Mouse (Mus musculus) myocyte (in vitro differentiated cells): Measurements from ENCODE around the gene Mtcl1. TPM values are rescaled to one million over a fixed set of nuclear protein-coding genes. Genes with fewer than 3 reads are reported as not detected.

ENCODE experiments used
- H3K27me3 ChIP-seq: one replicate; pipeline ENCODE4 v1.6.1; 2011; ENCODE audit not compliant: control insufficient read depth, insufficient read depth, insufficient read length
- H3K36me3 ChIP-seq: one replicate; pipeline ENCODE4 v1.6.1; 2011; ENCODE audit not compliant: control insufficient read depth, insufficient read depth
- H3K4me2 ChIP-seq: one replicate; pipeline ENCODE4 v1.6.1; 2011; ENCODE audit warnings: low read depth, control low read depth
- H3K4me3 ChIP-seq: one replicate; pipeline ENCODE4 v1.5.1; 2011; ENCODE audit warnings: mild to moderate bottlenecking, control low read depth, moderate library complexity
- H3K79me2 ChIP-seq: one replicate; pipeline ENCODE4 v1.6.1; 2011; ENCODE audit not compliant: control insufficient read depth, insufficient read depth
- H3ac ChIP-seq: one replicate; pipeline ENCODE4 v1.6.1; 2011; ENCODE audit not compliant: control insufficient read depth, insufficient read length
- CEBPB ChIP-seq: IDR thresholded peaks from 2 replicates; pipeline ENCODE4 v1.6.1; 2011; ENCODE audit warnings: mild to moderate bottlenecking, moderate library complexity; ENCODE audit not compliant: poor library complexity, insufficient read depth, severe bottlenecking
- E2F4 ChIP-seq: IDR thresholded peaks from one replicate; pipeline ENCODE4 v1.6.1; 2011; ENCODE audit warnings: mild to moderate bottlenecking, control low read depth, moderate library complexity; ENCODE audit not compliant: insufficient read depth
- MAX ChIP-seq: IDR thresholded peaks from one replicate; pipeline ENCODE4 v1.6.1; 2011; ENCODE audit warnings: low read depth, mild to moderate bottlenecking, control low read depth
- MYOD1 ChIP-seq, 3 experiments: IDR thresholded peaks; one replicate each; pipeline ENCODE4 v1.6.1; 2011; ENCODE audit warnings: control low read depth in 2 of 3, low read depth in 2 of 3, mild to moderate bottlenecking in 2 of 3, moderate library complexity in 1 of 3; ENCODE audit not compliant: insufficient read length in 2 of 3, control insufficient read depth in 1 of 3
- MYOG ChIP-seq, 3 experiments: IDR thresholded peaks; one replicate each; pipeline ENCODE4 v1.6.1; 2011; ENCODE audit warnings: control low read depth in 2 of 3, low read depth in 2 of 3, mild to moderate bottlenecking in 2 of 3; ENCODE audit not compliant: insufficient read length in 2 of 3, control insufficient read depth in 1 of 3, insufficient read depth in 1 of 3
- POLR2A ChIP-seq: IDR thresholded peaks from one replicate; pipeline ENCODE4 v1.6.1; 2011; ENCODE audit warnings: low read depth, mild to moderate bottlenecking, control low read depth, moderate library complexity; ENCODE audit not compliant: insufficient read length
- POLR2AphosphoS2 ChIP-seq: IDR thresholded peaks from one replicate; pipeline ENCODE4 v1.6.1; 2011; ENCODE audit warnings: low read depth, control low read depth; ENCODE audit not compliant: insufficient read length
- REST ChIP-seq: IDR thresholded peaks from one replicate; pipeline ENCODE4 v1.6.1; 2011; ENCODE audit warnings: mild to moderate bottlenecking, control low read depth, moderate library complexity; ENCODE audit not compliant: insufficient read depth, insufficient read length
- SRF ChIP-seq: IDR thresholded peaks from one replicate; pipeline ENCODE4 v1.6.1; 2011; ENCODE audit warnings: low read depth; ENCODE audit not compliant: control insufficient read depth, insufficient read length
- TCF12 ChIP-seq: IDR thresholded peaks from one replicate; pipeline ENCODE4 v1.6.1; 2011; ENCODE audit warnings: mild to moderate bottlenecking, control low read depth; ENCODE audit not compliant: poor library complexity, insufficient read depth, severe bottlenecking
- TCF3 ChIP-seq: IDR thresholded peaks from one replicate; pipeline ENCODE4 v1.6.1; 2011; ENCODE audit warnings: low read depth, control low read depth; ENCODE audit not compliant: insufficient read length
- USF1 ChIP-seq: IDR thresholded peaks from one replicate; pipeline ENCODE4 v1.6.1; 2011; ENCODE audit warnings: low read depth, mild to moderate bottlenecking, control low read depth, moderate library complexity
- polyA plus RNA-seq: library from polyadenylated mRNA; unstranded; fragments of >200 nt; fragmentation: generic; extraction: Trizol; gene quantifications from one replicate; pipeline ENCODE4 v1.2.1, GENCODE M21; 2012; ENCODE audit warnings: missing spikeins

The Mtcl1 gene
- polyA plus RNA-seq, 1 experiment: 18.3 TPM

- Histone ChIP-seq H3K36me3 (no peaks in the 10 kb centered on the region), H3K4me3 (no peak overlapping the region), H3K27me3 (no peaks in the 10 kb centered on the region), H3K79me2 (no peaks in the 10 kb centered on the region), H3K4me2 (no peak overlapping the region), H3ac (no peak overlapping the region)
- TF ChIP-seq MYOG (IDR thresholded peaks at IDR 0.05; ENCODE audit: control insufficient read depth in 1 of 3, insufficient read depth in 1 of 3, insufficient read length in 2 of 3, low read depth in 2 of 3): no peak
- TF ChIP-seq TCF12: no peak
- TF ChIP-seq USF1: no peak
- no peak for TF ChIP-seq CEBPB
- TF ChIP-seq POLR2AphosphoS2: no peak
- no peak for TF ChIP-seq MAX
- no peak for TF ChIP-seq E2F4
- no peak for TF ChIP-seq MYOD1 (IDR thresholded peaks at IDR 0.05; ENCODE audit: control insufficient read depth in 1 of 3, insufficient read length in 2 of 3, low read depth in 2 of 3)
- no peak for TF ChIP-seq REST
- TF ChIP-seq TCF3: no peak
- no peak for TF ChIP-seq SRF
- TF ChIP-seq POLR2A: no peak
Measured at GRCm38 (mm10) chr17:66324836-66325235, 124.7 kb downstream of the Mtcl1 start.

GRCm38 (mm10) chr17:66322646-66323255, 126.8 kb downstream of the Mtcl1 start:
- no peak overlapping the region for H3ac ChIP-seq
- H3K79me2 ChIP-seq: no peaks in the 10 kb centered on the region
- TF ChIP-seq CEBPB (no peak), TCF12 (no peak), MYOD1 (IDR thresholded peaks at IDR 0.05; ENCODE audit: control insufficient read depth in 1 of 3, insufficient read length in 2 of 3, low read depth in 2 of 3) (no peak), MYOG (IDR thresholded peaks at IDR 0.05; ENCODE audit: control insufficient read depth in 1 of 3, insufficient read depth in 1 of 3, insufficient read length in 2 of 3, low read depth in 2 of 3) (no peak), MAX (no peak), POLR2AphosphoS2 (no peak), E2F4 (no peak), REST (no peak), USF1 (no peak), SRF (no peak)
- no peaks in the 10 kb centered on the region for H3K36me3 ChIP-seq
- H3K27me3 ChIP-seq: no peaks in the 10 kb centered on the region
- no peak overlapping the region for H3K4me3 ChIP-seq
- no peak overlapping the region for H3K4me2 ChIP-seq

- Histone ChIP-seq H3K27me3 (no peaks in the 10 kb centered on the region), H3K4me2 (no peak overlapping the region), H3K36me3 (no peaks in the 10 kb centered on the region), H3K4me3 (no peak overlapping the region), H3K79me2 (no peaks in the 10 kb centered on the region), H3ac (no peak overlapping the region)
- TF ChIP-seq TCF12 (no peak), USF1 (no peak), REST (no peak), MAX (no peak), MYOG (IDR thresholded peaks at IDR 0.05; ENCODE audit: control insufficient read depth in 1 of 3, insufficient read depth in 1 of 3, insufficient read length in 2 of 3, low read depth in 2 of 3) (no peak), TCF3 (no peak), MYOD1 (IDR thresholded peaks at IDR 0.05; ENCODE audit: control insufficient read depth in 1 of 3, insufficient read length in 2 of 3, low read depth in 2 of 3) (no peak), POLR2A (no peak), E2F4 (no peak), CEBPB (no peak), POLR2AphosphoS2 (no peak), SRF (no peak)
Measured at GRCm38 (mm10) chr17:66321933-66322332, 127.6 kb downstream of the Mtcl1 start.

GRCm38 (mm10) chr17:66320716-66321372, 128.7 kb downstream of the Mtcl1 start:
- Histone ChIP-seq H3ac (no peak overlapping the region), H3K4me2 (no peak overlapping the region), H3K27me3 (no peaks in the 10 kb centered on the region), H3K79me2 (no peaks in the 10 kb centered on the region), H3K4me3 (no peak overlapping the region), H3K36me3 (no peaks in the 10 kb centered on the region)
- TF ChIP-seq E2F4 (no peak), MYOD1 (IDR thresholded peaks at IDR 0.05; ENCODE audit: control insufficient read depth in 1 of 3, insufficient read length in 2 of 3, low read depth in 2 of 3) (no peak), POLR2A (no peak), MAX (no peak), REST (no peak), CEBPB (no peak), POLR2AphosphoS2 (no peak), USF1 (no peak)
